Mouse (Mus musculus): ENCODE measurements around the gene Dot1l. TPM values are rescaled to one million over a fixed set of nuclear protein-coding genes. Genes with fewer than 3 reads are reported as not detected.
"Not testable (repeated sequence)": the region's sequence is repeated elsewhere in the genome, so short reads cannot be mapped to it uniquely, and the experiment has no call there.

The Dot1l gene
- polyA plus RNA-seq, 1 experiment: 8.8 TPM

GRCm38 (mm10) chr10:80810084-80810483 lies 55.1 kb downstream of the Dot1l start:
- peaks cover 79% of the 10 kb centered on the region for H3K27me3 ChIP-seq (ENCODE audit: control insufficient read depth)
- TF ChIP-seq GATA1 (IDR thresholded peaks at IDR 0.05; ENCODE audit: low read length) (no peak), TAL1 (IDR thresholded peaks at IDR 0.05; ENCODE audit: low read length) (no peak)

GRCm38 (mm10) chr10:80812391-80813041 lies 57.5 kb downstream of the Dot1l start:
- H3K9me3 ChIP-seq (ENCODE audit: control insufficient read depth, low read length): peaks cover 6% of the 10 kb centered on the region; the same call in 1 of the 2 replicates
- H3K27me3 ChIP-seq (ENCODE audit: control insufficient read depth): peaks cover 63% of the 10 kb centered on the region

More at GRCm38 (mm10) chr10:80810084-80810483, 55.1 kb downstream of the Dot1l start:
- peaks cover 37% of the 10 kb centered on the region for H3K4me1 ChIP-seq (ENCODE audit: control insufficient read depth)
- no peak overlapping the region for H3K4me3 ChIP-seq (replicated peaks)
- H3K9me3 ChIP-seq (ENCODE audit: control insufficient read depth, low read length): peaks cover 6% of the 10 kb centered on the region; the same call in 1 of the 2 replicates
- peaks cover 15% of the 10 kb centered on the region for H3K36me3 ChIP-seq (ENCODE audit: control insufficient read depth)

GRCm38 (mm10) chr10:80813366-80813765 lies 58.4 kb downstream of the Dot1l start, which contains the start of gene Jsrp1:
TSS of gene Jsrp1 (minus strand) at chr10:80813498.
- peaks cover 55% of the 10 kb centered on the region for H3K27me3 ChIP-seq (ENCODE audit: control insufficient read depth)
- H3K4me1 ChIP-seq (ENCODE audit: control insufficient read depth): peaks cover 21% of the 10 kb centered on the region
- peaks cover 3% of the 10 kb centered on the region; the same call in 1 of the 2 replicates for H3K9me3 ChIP-seq (ENCODE audit: control insufficient read depth, low read length)
- TF ChIP-seq TAL1 (IDR thresholded peaks at IDR 0.05; ENCODE audit: low read length): no peak
- no peak for TF ChIP-seq GATA1 (IDR thresholded peaks at IDR 0.05; ENCODE audit: low read length)
- no peaks in the 10 kb centered on the region; the same call in 1 of the 2 replicates for H3K36me3 ChIP-seq (ENCODE audit: control insufficient read depth)
- no peak within 1 kb of the TSS for H3K4me3 ChIP-seq (replicated peaks)

More at GRCm38 (mm10) chr10:80812391-80813041, 57.5 kb downstream of the Dot1l start:
- Histone ChIP-seq H3K4me1 (ENCODE audit: control insufficient read depth) (peaks cover 22% of the 10 kb centered on the region), H3K4me3 (replicated peaks) (no peak overlapping the region), H3K36me3 (ENCODE audit: control insufficient read depth) (no peaks in the 10 kb centered on the region)
- TF ChIP-seq TAL1 (IDR thresholded peaks at IDR 0.05; ENCODE audit: low read length) (no peak), GATA1 (IDR thresholded peaks at IDR 0.05; ENCODE audit: low read length) (no peak)

- no peak overlapping the region for H3K4me3 ChIP-seq (replicated peaks)
- TF ChIP-seq TAL1 (IDR thresholded peaks at IDR 0.05; ENCODE audit: low read length) (no peak), GATA1 (IDR thresholded peaks at IDR 0.05; ENCODE audit: low read length) (no peak)
- H3K4me1 ChIP-seq (ENCODE audit: control insufficient read depth): peaks cover 34% of the 10 kb centered on the region
- no peaks in the 10 kb centered on the region; the same call in 1 of the 2 replicates for H3K36me3 ChIP-seq (ENCODE audit: control insufficient read depth)
- peaks cover 3% of the 10 kb centered on the region; the same call in 1 of the 2 replicates for H3K9me3 ChIP-seq (ENCODE audit: control insufficient read depth, low read length)
- H3K27me3 ChIP-seq (ENCODE audit: control insufficient read depth): peaks cover 40% of the 10 kb centered on the region
These were observed 59.8 kb downstream of the Dot1l start for GRCm38 (mm10) chr10:80814800-80815199.

GRCm38 (mm10) chr10:80816303-80816702 lies 61.3 kb downstream of the Dot1l start:
- H3K9me3 ChIP-seq (ENCODE audit: control insufficient read depth, low read length); H3K4me3 ChIP-seq (replicated peaks); H3K36me3 ChIP-seq (ENCODE audit: control insufficient read depth): not testable (repeated sequence)
- peaks cover 25% of the 10 kb centered on the region for H3K27me3 ChIP-seq (ENCODE audit: control insufficient read depth)
- peaks cover 40% of the 10 kb centered on the region for H3K4me1 ChIP-seq (ENCODE audit: control insufficient read depth)

- peaks cover 17% of the 10 kb centered on the region for H3K27me3 ChIP-seq (ENCODE audit: control insufficient read depth)
- H3K9me3 ChIP-seq (ENCODE audit: control insufficient read depth, low read length): peaks cover 3% of the 10 kb centered on the region; the same call in 1 of the 2 replicates
- no peak overlapping the region for H3K4me3 ChIP-seq (replicated peaks)
- no peaks in the 10 kb centered on the region; the same call in 1 of the 2 replicates for H3K36me3 ChIP-seq (ENCODE audit: control insufficient read depth)
- TF ChIP-seq TAL1 (IDR thresholded peaks at IDR 0.05; ENCODE audit: low read length): no peak
- no peak for TF ChIP-seq GATA1 (IDR thresholded peaks at IDR 0.05; ENCODE audit: low read length)
- H3K4me1 ChIP-seq (ENCODE audit: control insufficient read depth): peaks cover 42% of the 10 kb centered on the region
These were observed 62.2 kb downstream of the Dot1l start for GRCm38 (mm10) chr10:80817164-80817563.

- peaks cover 49% of the 10 kb centered on the region for H3K4me1 ChIP-seq (ENCODE audit: control insufficient read depth)
- H3K27me3 ChIP-seq (ENCODE audit: control insufficient read depth); H3K4me3 ChIP-seq (replicated peaks); H3K36me3 ChIP-seq (ENCODE audit: control insufficient read depth); H3K9me3 ChIP-seq (ENCODE audit: control insufficient read depth, low read length): not testable (repeated sequence)
These were observed 62.9 kb downstream of the Dot1l start for GRCm38 (mm10) chr10:80817955-80818354.

- peak; percentile 67 for TF ChIP-seq TAL1 (IDR thresholded peaks at IDR 0.05; ENCODE audit: low read length)
- peak; percentile 86 for TF ChIP-seq GATA1 (IDR thresholded peaks at IDR 0.05; ENCODE audit: low read length)
- H3K9me3 ChIP-seq (ENCODE audit: control insufficient read depth, low read length): no peaks in the 10 kb centered on the region
These were observed 63.7 kb downstream of the Dot1l start for GRCm38 (mm10) chr10:80818599-80819281.

GRCm38 (mm10) chr10:80819406-80819805 lies 64.4 kb downstream of the Dot1l start:
- Histone ChIP-seq H3K36me3 (ENCODE audit: control insufficient read depth) (no peaks in the 10 kb centered on the region; the same call in 1 of the 2 replicates), H3K4me3 (replicated peaks) (peak overlapping the region; percentile 47), H3K4me1 (ENCODE audit: control insufficient read depth) (peaks cover 60% of the 10 kb centered on the region), H3K27me3 (ENCODE audit: control insufficient read depth) (peaks cover 3% of the 10 kb centered on the region; the same call in 1 of the 2 replicates), H3K9me3 (ENCODE audit: control insufficient read depth, low read length) (no peaks in the 10 kb centered on the region)
- TF ChIP-seq TAL1 (IDR thresholded peaks at IDR 0.05; ENCODE audit: low read length) (no peak), GATA1 (IDR thresholded peaks at IDR 0.05; ENCODE audit: low read length) (no peak)

More at GRCm38 (mm10) chr10:80818599-80819281, 63.7 kb downstream of the Dot1l start:
- H3K27me3 ChIP-seq (ENCODE audit: control insufficient read depth): peaks cover 3% of the 10 kb centered on the region
- H3K4me3 ChIP-seq (replicated peaks): peak overlapping the region; percentile 47
- H3K4me1 ChIP-seq (ENCODE audit: control insufficient read depth): peaks cover 54% of the 10 kb centered on the region
- no peaks in the 10 kb centered on the region; the same call in 1 of the 2 replicates for H3K36me3 ChIP-seq (ENCODE audit: control insufficient read depth)
